16 mouse cellular contexts compared by ENCODE assay signal in genomic region chrX:73615876-73616275, GRCm38 (mm10). TPM values are rescaled to one million over a fixed set of nuclear protein-coding genes. Genes with fewer than 3 reads are reported as not detected.
"Had no signal": no experiment of that assay in that cellular context is flagged by ENCODE, and none has a peak within 500 bp of the region (broad histone marks: within the 10 kb centered on the region; RNA-seq: fewer than 3 reads in every experiment).

No protein-coding gene starts in this region.

- H3K36me3 ChIP-seq: limb, embryonic 12.5 days; limb, embryonic 15.5 days; liver, embryonic 13.5 days; stomach, embryonic 15.5 days had no signal

- H3K4me3 ChIP-seq: limb, embryonic 12.5 days; limb, embryonic 15.5 days; liver, embryonic 13.5 days; stomach, embryonic 15.5 days had no signal

- H3K4me2 ChIP-seq: limb, embryonic 12.5 days; limb, embryonic 15.5 days; liver, embryonic 13.5 days; midbrain, embryonic 11.5 days; stomach, embryonic 15.5 days had no signal

- H3K27ac ChIP-seq: limb, embryonic 12.5 days; limb, embryonic 15.5 days; liver, embryonic 13.5 days; stomach, embryonic 15.5 days had no signal

- H3K9me3 ChIP-seq: limb, embryonic 12.5 days; limb, embryonic 15.5 days; liver, embryonic 13.5 days; stomach, embryonic 15.5 days had no signal

- H3K27me3 ChIP-seq: stomach, embryonic 15.5 days had no signal

- H3K9ac ChIP-seq: limb, embryonic 12.5 days; limb, embryonic 15.5 days; liver, embryonic 13.5 days; stomach, embryonic 15.5 days had no signal

- DNase-seq: kidney, adult 11 months; kidney, postnatal 25 days; left cerebral cortex, postnatal 4 days; liver, embryonic 13.5 days; lung, adult 2 months; lung, postnatal 14 days; lung, postnatal 4 days; midbrain, embryonic 14.5 days; spleen, adult 18-20 months; thymus, adult 18-20 months; thymus, postnatal 36 days had no signal

- H3K4me1 ChIP-seq: limb, embryonic 12.5 days; limb, embryonic 15.5 days; liver, embryonic 13.5 days; stomach, embryonic 15.5 days had no signal

RNA-seq across cellular contexts. Expression of gene Pnck, which starts 44.0 kb away (rescaled TPM):
- total RNA-seq: megakaryocyte-erythroid progenitor cell, adult 5-6 weeks had no signal

RNA-seq across cellular contexts. Expression of gene Slc6a8, which starts 57.1 kb away (rescaled TPM):
- total RNA-seq: megakaryocyte-erythroid progenitor cell, adult 5-6 weeks had no signal
